Mouse (Mus musculus) forebrain, embryonic 16.5 days (tissue): ENCODE data around the gene Slc26a6. TPM values are rescaled to one million over a fixed set of nuclear protein-coding genes. Genes with fewer than 3 reads are reported as not detected.

ENCODE experiments used
- ATAC-seq: fragments of 200-750 bp; cut with Nextera tagmentation; 2 replicates; pipeline ENCODE4 v1.8.0; 2017; ENCODE audit warnings: mild to moderate bottlenecking, moderate library complexity
- H3K27ac ChIP-seq: fragments of 300-500 bp; sonication (generic); 2 replicates; pipeline ENCODE4 v1.5.1; 2014; ENCODE audit warnings: low read length, control low read depth
- H3K27me3 ChIP-seq: fragments of 300-500 bp; sonication (generic); replicated peaks from 2 replicates; pipeline ENCODE4 v1.6.1; 2014; ENCODE audit warnings: low read length; ENCODE audit not compliant: control insufficient read depth, insufficient read depth
- H3K36me3 ChIP-seq: fragments of 300-500 bp; sonication (generic); 2 replicates; pipeline ENCODE4 v1.6.1; 2014; ENCODE audit not compliant: control insufficient read depth, insufficient read depth
- H3K4me1 ChIP-seq: fragments of 300-500 bp; sonication (generic); replicated peaks from 2 replicates; pipeline ENCODE4 v1.6.1; 2014; ENCODE audit warnings: low read length; ENCODE audit not compliant: control insufficient read depth, insufficient read depth
- H3K4me2 ChIP-seq: fragments of 300-500 bp; sonication (generic); 2 replicates; pipeline ENCODE4 v1.6.1; 2014; ENCODE audit warnings: mild to moderate bottlenecking, low read length, control low read depth
- H3K4me3 ChIP-seq: fragments of 300-500 bp; sonication (generic); replicated peaks from 2 replicates; pipeline ENCODE4 v1.5.1; 2014; ENCODE audit warnings: mild to moderate bottlenecking, low read length, control low read depth
- H3K9ac ChIP-seq: fragments of 300-500 bp; sonication (generic); replicated peaks from 2 replicates; pipeline ENCODE4 v1.6.1; 2014; ENCODE audit warnings: low read depth, low read length, control low read depth
- H3K9me3 ChIP-seq: fragments of 300-500 bp; sonication (generic); 2 replicates; pipeline ENCODE4 v1.6.1; 2016; ENCODE audit warnings: low read length; ENCODE audit not compliant: control insufficient read depth
- WGBS: fragments of 180-500 bp; shearing (Covaris S2); extraction: QIAGEN DNeasy Blood & Tissue Kit; methylation state at CpG from one replicate; pipeline ENCODE4 v1.1.7; 2014; 5-methylcytosine and 5-hydroxymethylcytosine counted together
- microRNA-seq: library from miRNA; unstranded; fragments of <30 nt; microRNA quantifications from one replicate; pipeline ENCODE4, GENCODE M21; 2017
- polyA plus RNA-seq: library from polyadenylated mRNA; unstranded; fragments of >200 nt; fragmentation: Nextera tagmentation; extraction: Ambion mirVana; gene quantifications from 2 replicates; pipeline ENCODE4 v1.2.1, GENCODE M21; 2015

The Slc26a6 gene
- polyA plus RNA-seq, 1 experiment from 2014 or later, result 13.8 TPM

DNA sequence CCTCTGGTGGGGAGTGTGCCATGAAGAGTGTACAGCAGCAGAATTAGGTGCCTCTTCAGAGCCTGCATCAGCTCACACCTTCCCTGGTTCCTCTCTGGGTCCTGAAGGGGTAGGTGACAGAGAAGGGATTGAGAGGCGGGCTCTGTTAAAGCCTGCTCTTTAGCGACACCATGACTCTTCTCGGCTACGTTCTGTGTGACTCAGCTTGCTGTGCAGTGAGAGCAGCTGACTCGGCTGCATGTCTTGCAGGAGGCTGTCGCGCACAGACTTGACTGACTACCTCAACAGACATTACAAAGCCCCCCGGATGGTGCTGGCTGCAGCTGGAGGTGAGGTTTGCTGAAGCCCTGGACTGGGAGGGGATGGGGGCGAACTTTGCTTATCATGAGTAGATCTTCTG lies 92.0 kb downstream of the Slc26a6 start:
- no peaks in the 10 kb centered on the region; the same call in 1 of the 2 replicates for H3K4me1 ChIP-seq
- H3K4me2 ChIP-seq, result no peak overlapping the region
- ATAC-seq, result no peak
- H3K27ac ChIP-seq, result no peak overlapping the region
- no peak overlapping the region for H3K9ac ChIP-seq
- no peaks in the 10 kb centered on the region for H3K27me3 ChIP-seq
- no peak overlapping the region for H3K4me3 ChIP-seq
- WGBS, result 87% methylated on average over 9 of the region's 9 CpGs
- no peaks in the 10 kb centered on the region for H3K9me3 ChIP-seq
- H3K36me3 ChIP-seq, result peaks cover 59% of the 10 kb centered on the region

DNA sequence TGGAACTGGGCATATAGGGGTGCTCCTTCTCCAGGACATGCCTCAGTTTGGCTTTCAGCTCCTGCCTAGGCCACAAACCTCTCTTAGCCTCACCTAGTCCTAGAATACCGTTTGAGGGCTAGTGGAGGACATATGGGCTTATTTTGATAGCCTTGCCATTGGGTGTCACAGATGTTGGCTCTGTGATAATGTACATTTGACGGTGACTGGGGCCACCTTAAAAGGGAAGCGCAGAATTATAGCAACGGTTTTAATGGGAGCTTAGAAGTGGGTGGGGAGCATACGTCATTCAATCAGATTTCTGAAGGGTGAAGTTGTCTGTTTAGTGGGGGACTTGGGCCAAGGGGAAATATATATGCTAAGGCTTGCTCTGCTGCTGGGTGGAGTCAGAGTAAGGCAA lies 92.5 kb downstream of the Slc26a6 start:
- H3K4me1 ChIP-seq, result no peaks in the 10 kb centered on the region; the same call in 1 of the 2 replicates
- H3K4me3 ChIP-seq, result no peak overlapping the region
- H3K4me2 ChIP-seq, result no peak overlapping the region
- no peak overlapping the region for H3K27ac ChIP-seq
- whole genome bisulfite sequencing, result 89% methylated on average over 5 of the region's 5 CpGs
- H3K9me3 ChIP-seq, result no peaks in the 10 kb centered on the region
- no peak for ATAC-seq
- no peak overlapping the region for H3K9ac ChIP-seq
- H3K36me3 ChIP-seq, result peaks cover 63% of the 10 kb centered on the region
- H3K27me3 ChIP-seq, result no peaks in the 10 kb centered on the region

DNA sequence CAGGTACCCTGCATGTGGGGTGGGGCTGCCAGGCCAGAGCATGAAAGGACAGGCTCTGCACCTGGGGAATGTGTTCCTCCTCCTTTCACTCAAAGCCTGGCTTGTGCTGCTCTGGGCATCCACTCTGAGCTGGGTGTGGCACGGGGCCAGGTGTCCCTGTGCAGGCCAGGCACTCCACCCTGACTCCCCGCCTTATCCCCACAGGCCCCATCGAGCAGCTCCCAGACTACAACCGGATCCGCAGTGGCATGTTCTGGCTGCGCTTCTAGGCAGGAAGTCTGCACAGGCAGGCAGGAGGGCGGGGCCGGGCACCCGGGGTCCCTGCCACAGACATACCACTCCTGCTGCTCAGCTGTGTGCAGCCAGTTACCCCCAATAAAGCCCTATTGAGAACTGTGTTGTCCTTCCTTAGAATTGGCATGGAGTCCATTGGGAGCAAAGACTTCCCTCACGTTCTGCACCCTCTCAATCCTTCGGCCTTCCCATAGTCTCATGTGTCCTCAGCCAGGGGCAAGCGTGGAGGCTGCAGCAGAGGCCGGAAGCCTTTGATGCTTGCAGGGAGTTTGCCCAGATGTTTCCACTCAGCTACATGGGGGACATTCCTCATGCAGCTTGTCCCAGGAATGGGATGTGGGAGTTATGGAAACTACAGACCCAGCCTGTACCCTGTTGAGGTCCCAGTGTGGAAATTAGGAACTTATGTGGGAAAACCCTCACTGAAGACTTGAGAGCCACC lies 96.3 kb downstream of the Slc26a6 start:
- H3K9ac ChIP-seq, result no peak overlapping the region
- WGBS, result 91% methylated on average over 13 of the region's 13 CpGs

DNA sequence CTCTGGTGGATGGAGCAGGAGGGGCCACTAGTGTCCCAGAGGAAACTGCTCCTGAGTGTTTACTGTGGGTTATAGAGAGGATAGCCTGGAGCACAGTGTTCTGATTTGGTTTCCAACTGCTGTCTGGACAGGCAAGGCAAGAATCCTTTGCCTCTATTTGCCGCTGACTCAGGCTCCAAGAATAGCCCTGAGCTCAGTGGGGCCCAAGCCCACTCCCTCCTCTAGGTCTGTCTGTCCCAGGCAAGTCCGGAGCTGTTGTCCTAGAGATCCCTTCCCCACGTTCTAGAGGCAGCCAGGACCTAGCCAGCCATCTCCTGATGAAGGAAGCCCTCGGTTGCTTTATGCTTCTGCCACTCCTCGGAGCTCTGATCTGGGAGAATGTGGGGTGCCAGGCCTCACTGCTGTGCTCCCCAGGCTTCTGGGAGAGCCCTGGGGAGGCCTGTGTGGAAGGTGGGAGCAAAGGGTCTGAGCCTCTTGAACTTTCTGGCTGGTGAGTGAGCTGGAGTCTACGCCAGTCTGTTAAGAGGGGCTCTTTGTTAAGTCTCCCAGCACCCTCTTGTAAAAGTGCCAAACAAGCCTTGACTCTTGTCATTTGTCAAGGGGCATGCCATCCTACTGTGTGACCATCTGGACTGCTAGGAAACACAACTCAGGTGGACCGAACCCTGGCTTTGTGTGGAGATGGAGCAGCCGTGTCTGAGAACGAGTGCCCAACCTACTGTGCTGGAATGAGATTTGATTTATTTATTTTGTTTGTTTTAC lies 97.1 kb downstream of the Slc26a6 start:
- H3K9ac ChIP-seq, result no peak overlapping the region
- peaks cover 37% of the 10 kb centered on the region for H3K36me3 ChIP-seq
- no peaks in the 10 kb centered on the region for H3K4me1 ChIP-seq
- peaks cover 21% of the 10 kb centered on the region for H3K27me3 ChIP-seq
- no peak overlapping the region for H3K4me3 ChIP-seq
- no peak overlapping the region for H3K27ac ChIP-seq
- WGBS, result 90% methylated on average over 9 of the region's 9 CpGs
- ATAC-seq, result no peak
- no peak overlapping the region for H3K4me2 ChIP-seq
- no peaks in the 10 kb centered on the region for H3K9me3 ChIP-seq

More for the DNA sequence above, 96.3 kb downstream of the Slc26a6 start:
- no peak for ATAC-seq
- peaks cover 44% of the 10 kb centered on the region for H3K36me3 ChIP-seq
- H3K4me1 ChIP-seq, result no peaks in the 10 kb centered on the region
- H3K27me3 ChIP-seq, result peaks cover 20% of the 10 kb centered on the region
- H3K4me2 ChIP-seq, result no peak overlapping the region
- no peaks in the 10 kb centered on the region for H3K9me3 ChIP-seq
- H3K4me3 ChIP-seq, result no peak overlapping the region
- no peak overlapping the region for H3K27ac ChIP-seq

DNA sequence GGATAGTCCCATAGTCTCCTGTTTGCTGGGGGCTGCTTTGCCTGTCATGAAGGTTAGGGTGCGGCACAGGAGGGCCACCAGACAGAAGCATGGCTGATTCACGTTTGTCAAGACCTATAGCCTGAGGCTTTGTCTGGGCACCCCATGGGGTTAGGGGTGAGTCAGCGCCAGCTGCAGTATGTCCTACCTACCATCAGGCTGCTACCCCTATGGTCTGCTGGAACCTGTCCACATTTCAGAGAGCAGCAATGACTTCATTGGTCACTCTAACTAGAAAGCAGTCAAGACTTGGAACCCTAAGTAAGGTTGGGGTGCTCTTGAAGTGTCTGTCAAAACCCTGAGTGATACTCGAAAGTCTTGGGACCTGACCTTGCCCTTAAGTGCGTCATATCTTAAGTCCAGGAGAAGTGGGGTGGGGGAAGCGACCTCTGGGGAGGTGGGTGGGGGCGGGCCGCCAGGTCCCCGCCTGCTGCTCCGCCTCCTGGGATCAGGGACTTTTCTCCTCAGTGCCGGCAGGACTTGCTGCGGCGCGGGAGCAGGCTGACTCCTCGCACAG lies 100.1 kb downstream of the Slc26a6 start, which contains the start of gene Col7a1:
Col7a1 (plus strand) TSS at position 506 of the 556 bp plus-strand sequence.
- Histone ChIP-seq H3K4me3 (no peak within 1 kb of the TSS), H3K27ac (no peak within 1 kb of the TSS), H3K4me1 (no peaks in the 10 kb centered on the region), H3K4me2 (no peak within 1 kb of the TSS), H3K9ac (no peak within 1 kb of the TSS), H3K36me3 (peaks cover 19% of the 10 kb centered on the region), H3K9me3 (no peaks in the 10 kb centered on the region), H3K27me3 (peaks cover 21% of the 10 kb centered on the region)
- no peak for ATAC-seq
- 12% methylated on average over 14 of the region's 15 CpGs for WGBS

DNA sequence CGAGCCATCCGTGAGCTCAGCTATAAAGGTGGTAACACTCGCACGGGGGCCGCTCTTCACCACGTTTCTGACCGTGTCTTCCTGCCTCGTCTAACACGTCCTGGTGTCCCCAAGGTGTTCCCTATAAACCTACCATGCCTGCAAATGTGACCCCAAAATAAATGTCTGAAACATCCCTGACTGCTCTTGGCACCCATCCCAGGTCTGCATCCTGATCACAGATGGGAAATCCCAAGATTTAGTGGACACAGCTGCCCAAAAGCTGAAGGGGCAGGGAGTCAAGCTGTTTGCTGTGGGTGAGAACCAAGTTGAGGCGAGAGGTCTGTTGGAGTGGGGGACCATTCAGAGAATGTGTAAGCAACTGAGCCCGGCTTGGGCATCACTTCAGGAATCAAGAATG lies 102.2 kb downstream of the Slc26a6 start:
- WGBS, result 93% methylated on average over 11 of the region's 11 CpGs
- no peak for ATAC-seq
- H3K4me1 ChIP-seq, result no peaks in the 10 kb centered on the region

DNA sequence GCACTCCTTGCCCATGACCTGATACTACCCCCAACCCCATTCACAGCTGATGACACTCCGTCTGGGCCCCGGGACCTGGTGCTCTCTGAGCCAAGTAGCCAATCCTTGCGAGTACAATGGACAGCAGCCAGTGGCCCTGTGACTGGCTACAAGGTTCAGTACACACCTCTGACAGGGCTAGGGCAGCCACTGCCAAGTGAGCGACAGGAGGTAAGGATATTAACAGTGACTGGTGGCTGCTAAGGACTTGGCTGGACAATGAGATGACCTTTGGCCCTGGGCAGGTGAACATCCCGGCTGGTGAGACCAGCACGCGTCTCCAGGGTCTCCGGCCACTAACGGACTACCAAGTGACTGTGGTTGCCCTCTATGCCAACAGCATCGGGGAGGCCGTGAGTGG lies 102.8 kb downstream of the Slc26a6 start:
- no peaks in the 10 kb centered on the region for H3K9me3 ChIP-seq
- no peak for ATAC-seq
- H3K36me3 ChIP-seq, result no peaks in the 10 kb centered on the region
- H3K27ac ChIP-seq, result no peak overlapping the region
- H3K4me1 ChIP-seq, result no peaks in the 10 kb centered on the region
- WGBS, result 92% methylated on average over 11 of the region's 11 CpGs
- H3K9ac ChIP-seq, result no peak overlapping the region
- H3K4me2 ChIP-seq, result no peak overlapping the region
- no peak overlapping the region for H3K4me3 ChIP-seq
- peaks cover 21% of the 10 kb centered on the region for H3K27me3 ChIP-seq

More for the DNA sequence above, 102.2 kb downstream of the Slc26a6 start:
- Histone ChIP-seq H3K4me2 (no peak overlapping the region), H3K36me3 (peaks cover 3% of the 10 kb centered on the region), H3K9ac (no peak overlapping the region), H3K4me3 (no peak overlapping the region), H3K27me3 (peaks cover 21% of the 10 kb centered on the region), H3K9me3 (no peaks in the 10 kb centered on the region), H3K27ac (no peak overlapping the region)

Small RNA genes lying within 50 kb of the gene (microRNA-seq; reads per million reads assigned to microRNA genes)
- gene Gm23156, result not detected

Other genes starting within 250 kb of the Slc26a6 start
- 59.9 and 61.8 TPM in 2 replicates for gene Arih2, start 203.9 kb upstream of the Slc26a6 start, polyA plus RNA-seq
- gene Slc25a20, start 191.2 kb upstream of the Slc26a6 start, polyA plus RNA-seq, result 46.3 and 47.8 TPM in 2 replicates
- gene Prkar2a, start 164.0 kb upstream of the Slc26a6 start, polyA plus RNA-seq, result 37.6 and 41.3 TPM in 2 replicates
- gene Ip6k2, start 69.5 kb upstream of the Slc26a6 start, polyA plus RNA-seq, result 183 and 224 TPM in 2 replicates
- gene Nckipsd, start 44.9 kb upstream of the Slc26a6 start, polyA plus RNA-seq, result 20.5 and 35.1 TPM in 2 replicates
- gene Celsr3, start 27.0 kb upstream of the Slc26a6 start, polyA plus RNA-seq, result 18.9 and 22.3 TPM in 2 replicates
- gene Tmem89, start 61.3 kb downstream of the Slc26a6 start, polyA plus RNA-seq, result not detected in 2 replicates
- gene Uqcrc1, start 83.3 kb downstream of the Slc26a6 start, polyA plus RNA-seq, result 389 and 410 TPM in 2 replicates
- 1.5 and 2.0 TPM in 2 replicates for gene Col7a1, start 100.3 kb downstream of the Slc26a6 start, polyA plus RNA-seq
- not detected in 2 replicates for gene Ucn2, start 132.7 kb downstream of the Slc26a6 start, polyA plus RNA-seq
- gene Pfkfb4, start 138.5 kb downstream of the Slc26a6 start, polyA plus RNA-seq, result 27.0 and 34.0 TPM in 2 replicates
- gene Shisa5, start 185.3 kb downstream of the Slc26a6 start, polyA plus RNA-seq, result 52.4 and 52.7 TPM in 2 replicates
- 16.1 and 17.9 TPM in 2 replicates for gene Trex1, start 206.5 kb downstream of the Slc26a6 start, polyA plus RNA-seq
- 36.0 and 38.3 TPM in 2 replicates for gene Atrip, start 220.8 kb downstream of the Slc26a6 start, polyA plus RNA-seq
- 16.9 and 17.5 TPM in 2 replicates for gene Ccdc51, start 229.2 kb downstream of the Slc26a6 start, polyA plus RNA-seq
- 505 and 526 TPM in 2 replicates for gene Tma7, start 229.3 kb downstream of the Slc26a6 start, polyA plus RNA-seq
- 18.6 and 22.1 TPM in 2 replicates for gene Plxnb1, start 242.1 kb downstream of the Slc26a6 start, polyA plus RNA-seq